Mouse (Mus musculus): ENCODE results near the gene Coro2a.

The Coro2a gene

GRCm38 (mm10) chr4:46520491-46520890, 81.5 kb downstream of the Coro2a start:
- no peak for DNase-seq

GRCm38 (mm10) chr4:46507736-46508460, 94.1 kb downstream of the Coro2a start:
- peak; percentile 83 to 89 for DNase-seq

GRCm38 (mm10) chr4:46506801-46507610, 95.0 kb downstream of the Coro2a start:
- DNase-seq, result peak; percentile 98

- DNase-seq, result no peak
Observed at GRCm38 (mm10) chr4:46505361-46506057, 96.5 kb downstream of the Coro2a start.

GRCm38 (mm10) chr4:46503881-46504280, 98.1 kb downstream of the Coro2a start:
- DNase-seq, result no peak

- no peak for DNase-seq
Observed at GRCm38 (mm10) chr4:46502606-46503502, 99.1 kb downstream of the Coro2a start.

- peak in 1 of 2 experiments; percentile 66 for DNase-seq
Observed at GRCm38 (mm10) chr4:46498976-46499375, 103.0 kb downstream of the Coro2a start.

GRCm38 (mm10) chr4:46498511-46498910, 103.5 kb downstream of the Coro2a start:
- DNase-seq, result peak; percentile 28 to 70

- DNase-seq, result peak; percentile 68 to 81
Observed at GRCm38 (mm10) chr4:46497286-46497892, 104.6 kb downstream of the Coro2a start.

GRCm38 (mm10) chr4:46495543-46495942, 106.5 kb downstream of the Coro2a start:
- no peak for DNase-seq

- no peak for DNase-seq
Observed at GRCm38 (mm10) chr4:46493071-46493470, 108.9 kb downstream of the Coro2a start.

GRCm38 (mm10) chr4:46489028-46489925, 112.7 kb downstream of the Coro2a start, which contains the start of gene Nans:
Gene Nans, plus strand, starts transcription at chr4:46489248.
- peak; percentile 97 to 98 for DNase-seq

GRCm38 (mm10) chr4:46487348-46487747, 114.7 kb downstream of the Coro2a start:
- peak; percentile 83 to 87 for DNase-seq

All from kidney, postnatal 25 days (tissue).